Mouse (Mus musculus) adrenal gland, postnatal 36 days (tissue): ENCODE measurements around the gene 2610528J11Rik. TPM values are rescaled to one million over a fixed set of nuclear protein-coding genes. Genes with fewer than 3 reads are reported as not detected.
"Not testable (repeated sequence)": the region's sequence is repeated elsewhere in the genome, so short reads cannot be mapped to it uniquely, and the experiment has no call there.

ENCODE experiments used
- DNase-seq, 2 experiments: peaks; one replicate each; pipeline ENCODE4 v3.0.0; 2021; ENCODE audit warnings: mixed read lengths in 1 of 2
- long read RNA-seq, 2 experiments: library from polyadenylated mRNA; stranded (forward); transcript quantifications; one replicate each; pipeline ENCODE4 v2.0.0; 2021; ENCODE audit warnings: borderline sequencing depth in 2 of 2
- total RNA-seq, 2 experiments: library from RNA; stranded (reverse); gene quantifications; 2 replicates each; pipeline ENCODE4 v1.2.3; 2021

Gene 2610528J11Rik
- not detected for total RNA-seq
- long read RNA-seq, experiment 1, result 0 reads
- long read RNA-seq, experiment 2, result 0 reads

DNA sequence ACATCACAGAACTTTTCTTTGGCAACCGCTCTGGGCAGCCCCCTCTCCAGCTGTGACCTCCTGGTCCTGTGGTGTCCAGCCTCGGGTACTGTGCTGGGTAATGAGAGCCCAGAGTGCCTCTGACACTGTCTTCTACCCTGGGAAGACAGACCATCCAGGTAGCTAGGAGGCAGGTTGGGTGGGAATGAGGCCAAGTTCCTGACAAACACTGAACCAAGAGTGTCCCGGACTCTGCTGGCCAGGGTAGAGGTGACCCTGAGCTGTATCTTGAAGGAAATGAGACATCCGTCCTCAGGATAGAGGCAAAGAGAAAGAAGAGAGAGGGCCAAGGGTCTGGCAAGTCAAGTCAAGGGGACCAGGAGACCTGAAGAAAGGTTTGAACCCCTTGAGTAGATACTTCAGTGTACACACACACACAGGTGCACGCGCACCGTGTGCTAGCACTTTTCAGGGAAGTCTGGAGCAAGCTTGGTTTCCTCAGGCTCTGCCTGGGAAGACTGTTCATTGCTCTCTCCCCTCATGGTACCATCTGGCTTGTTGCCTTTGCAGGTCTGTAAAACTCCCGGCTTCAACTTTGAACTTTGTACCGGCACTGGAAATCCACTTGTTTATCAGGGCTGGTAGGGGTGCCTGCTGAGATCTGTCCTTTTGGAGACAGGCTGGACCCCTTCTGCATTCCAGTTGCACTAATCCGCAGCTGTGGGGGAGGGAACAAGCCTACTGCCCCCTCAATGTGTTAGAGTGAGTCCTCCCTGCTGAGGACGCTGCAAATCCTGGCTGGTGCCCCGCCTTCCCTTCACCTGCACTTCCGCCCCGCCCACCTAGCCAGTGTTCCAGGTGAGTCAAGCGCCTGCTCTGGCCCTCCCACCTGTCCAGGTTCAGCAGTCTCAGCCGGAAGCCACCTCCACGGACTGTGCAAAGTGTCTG lies at the start of gene 2610528J11Rik:
2610528J11Rik (plus strand) TSS at position 592 of the 927 bp plus-strand sequence.
- no peak for DNase-seq

DNA sequence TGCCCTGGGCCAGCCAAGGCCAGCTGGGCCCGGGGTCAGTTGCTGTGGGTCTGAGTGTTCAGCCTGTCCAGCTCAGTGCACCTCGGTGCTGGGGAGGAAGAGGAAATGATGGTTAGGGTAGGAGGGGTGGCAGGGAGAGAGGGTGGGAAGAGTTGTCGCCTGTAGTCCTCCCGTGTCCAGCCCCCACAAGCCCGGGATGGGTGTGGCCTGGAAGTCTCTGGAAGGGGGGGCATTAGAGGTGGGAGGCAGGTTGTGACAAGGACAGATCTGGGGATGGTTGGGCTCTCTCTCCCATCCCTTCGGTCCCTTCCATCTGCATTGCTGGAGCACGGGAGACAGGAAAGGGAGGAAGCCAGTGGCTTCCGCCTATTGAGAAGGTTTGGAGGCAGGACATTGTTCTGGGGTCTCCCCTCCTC lies 37.1 kb upstream of the 2610528J11Rik start, which contains the start of gene Tie1:
Tie1 (minus strand) TSS at position 345 of the 416 bp plus-strand sequence.
- peak; percentile 65 to 77 for DNase-seq

DNA sequence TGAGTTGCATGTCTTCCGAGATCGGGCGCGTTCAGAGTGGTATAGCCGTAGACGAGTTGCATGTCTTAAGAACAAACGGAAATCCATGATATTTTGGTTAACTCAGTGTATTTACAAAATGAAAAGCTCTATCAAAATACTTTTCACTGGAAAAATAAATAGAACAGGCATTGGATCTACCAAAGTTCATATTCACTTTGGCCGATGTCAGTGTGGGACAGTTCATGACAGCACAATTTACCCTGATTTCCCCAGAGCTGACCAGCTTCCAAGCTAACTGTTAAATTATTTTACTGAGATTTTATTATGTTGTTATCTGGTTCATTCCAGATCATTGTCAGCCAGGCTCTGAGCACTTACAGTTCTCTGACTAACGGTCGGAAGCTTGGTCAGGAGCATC lies 36.3 kb upstream of the 2610528J11Rik start:
- DNase-seq, result no peak

DNA sequence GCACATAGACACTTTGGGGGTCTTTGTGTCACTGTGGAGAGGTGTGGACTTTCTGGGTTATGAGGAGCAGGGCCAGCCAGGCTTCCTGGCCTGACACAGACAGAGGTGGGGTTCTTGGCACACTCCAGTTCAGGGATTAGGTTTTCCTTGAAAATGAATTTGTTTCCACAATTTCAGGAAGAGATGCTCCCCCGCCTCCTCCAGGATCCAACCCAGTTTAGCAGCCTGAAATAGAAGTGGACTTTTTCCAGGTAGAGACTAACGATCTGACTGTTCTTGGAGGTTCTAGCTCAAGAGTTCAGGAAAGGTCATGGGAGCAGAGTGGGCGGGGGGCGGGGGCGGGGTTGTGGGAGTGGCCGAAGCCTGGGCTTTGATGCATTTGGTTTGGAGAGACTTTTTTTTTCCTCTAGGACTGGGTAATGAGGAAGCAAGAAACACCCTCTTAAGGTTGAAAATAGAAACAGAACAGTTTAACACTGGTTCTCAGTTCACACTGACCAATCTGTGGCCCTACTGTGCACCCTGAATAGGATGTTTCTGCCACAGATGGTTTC lies 26.6 kb upstream of the 2610528J11Rik start:
- DNase-seq, result peak; percentile 5 to 40

GRCm38 (mm10) chr4:118500792-118501191 lies 26.0 kb upstream of the 2610528J11Rik start:
- peak; percentile 5 to 32 for DNase-seq

GRCm38 (mm10) chr4:118505551-118505950 lies 21.2 kb upstream of the 2610528J11Rik start:
- DNase-seq, result no peak

DNA sequence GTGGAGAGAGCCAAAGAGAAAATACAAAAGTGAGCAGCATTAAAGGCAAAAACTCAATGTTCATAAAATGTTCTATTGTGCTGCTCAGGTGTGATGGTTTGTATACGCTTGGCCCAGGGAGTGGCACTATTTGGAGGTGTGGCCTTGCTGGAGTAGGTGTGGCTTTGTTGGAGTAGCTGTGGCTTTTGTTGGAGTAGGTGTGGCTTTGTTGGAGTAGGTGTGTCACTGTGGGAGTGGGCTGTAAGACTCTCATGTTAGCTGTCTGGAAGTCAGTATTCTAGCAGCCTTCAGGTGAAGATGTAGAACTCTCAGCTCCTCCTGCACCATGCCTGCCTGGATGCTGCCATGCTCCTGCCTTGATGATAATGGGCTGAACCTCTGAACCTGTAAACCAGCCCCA lies 19.6 kb upstream of the 2610528J11Rik start:
- DNase-seq, result not testable (repeated sequence)

GRCm38 (mm10) chr4:118509050-118509449 lies 17.7 kb upstream of the 2610528J11Rik start:
- DNase-seq, result peak in 1 of 2 experiments; percentile 1

DNA sequence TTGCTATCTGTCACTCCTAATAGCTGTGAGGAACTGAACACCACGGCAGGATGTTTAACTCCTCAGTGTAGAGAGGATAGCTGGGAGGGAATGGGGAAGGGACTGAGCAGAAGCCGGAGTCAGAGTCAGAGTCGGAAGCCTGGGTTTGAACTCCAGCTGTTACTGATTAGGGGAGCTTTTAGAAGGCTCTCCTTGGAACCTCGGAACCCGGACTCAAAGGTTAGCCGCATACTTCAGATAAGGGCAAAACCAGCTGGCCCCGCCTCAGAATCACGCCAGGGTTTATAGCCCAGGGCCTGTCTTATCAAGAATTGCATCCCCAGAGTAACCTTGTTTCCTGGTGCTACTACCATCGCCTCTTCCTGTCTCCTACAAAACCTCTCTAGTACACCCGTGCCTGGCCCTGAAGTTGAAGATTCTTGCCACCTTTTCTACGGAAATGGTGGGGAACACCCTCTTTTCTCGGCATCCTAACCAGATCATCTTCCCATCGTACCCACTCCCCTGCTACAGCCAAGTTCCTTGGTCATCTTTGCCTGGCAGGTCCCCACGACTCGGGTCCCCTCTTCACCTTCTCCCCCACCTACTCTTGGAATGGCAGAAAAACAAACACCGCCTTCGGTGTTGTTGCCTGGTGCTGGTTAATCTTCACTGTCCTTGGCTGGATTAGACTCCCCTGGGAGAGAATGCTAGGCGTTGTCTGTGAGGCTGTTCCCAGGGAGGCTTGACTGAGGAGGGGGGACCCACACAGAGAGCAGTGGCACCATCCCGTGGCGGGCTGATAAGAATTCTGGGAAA lies 9.9 kb upstream of the 2610528J11Rik start:
- DNase-seq, result peak in 1 of 2 experiments; percentile 9

GRCm38 (mm10) chr4:118517497-118518146 lies 9.2 kb upstream of the 2610528J11Rik start:
- no peak for DNase-seq

- no peak for DNase-seq
Measured at GRCm38 (mm10) chr4:118518208-118518607, 8.6 kb upstream of the 2610528J11Rik start.

GRCm38 (mm10) chr4:118522248-118522647 lies 4.6 kb upstream of the 2610528J11Rik start:
- no peak for DNase-seq

GRCm38 (mm10) chr4:118523976-118524375 lies 2.8 kb upstream of the 2610528J11Rik start:
- DNase-seq, result no peak

DNA sequence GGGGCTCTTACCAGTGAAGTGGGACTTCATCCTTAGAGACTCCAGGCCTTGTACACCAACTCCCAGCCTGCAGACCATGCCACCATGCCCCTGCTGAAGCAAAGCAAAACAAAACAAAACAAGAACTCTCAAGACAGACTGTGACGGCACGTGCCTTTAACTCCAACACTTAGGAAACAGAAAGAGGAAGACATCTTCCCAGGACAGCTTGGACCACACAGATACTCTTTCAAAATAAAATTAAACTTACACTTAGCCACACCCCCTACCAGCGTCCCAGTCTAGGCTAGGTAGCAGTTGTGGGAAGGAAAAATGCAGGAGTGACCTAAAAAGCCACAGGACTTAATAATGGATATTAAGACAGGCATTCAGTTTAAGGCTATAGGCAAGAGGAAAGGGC lies 1.0 kb upstream of the 2610528J11Rik start:
- DNase-seq, result no peak

DNA sequence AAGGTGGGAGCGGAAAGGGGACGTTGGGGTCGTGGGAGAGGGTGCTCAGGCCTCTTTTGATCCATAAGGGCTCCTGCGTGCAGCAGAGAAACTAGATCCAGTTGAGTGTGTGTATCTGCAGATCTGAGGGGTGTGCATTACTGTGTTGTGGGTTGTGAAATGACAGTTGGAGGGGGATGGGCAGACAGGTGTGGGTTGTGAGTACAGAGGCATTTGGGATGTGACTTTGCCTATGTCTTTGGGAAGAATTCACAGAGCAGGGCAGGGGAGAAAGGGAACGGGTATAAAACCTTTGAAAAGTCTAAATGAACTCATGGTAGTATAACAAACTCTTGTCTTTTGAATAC lies 509 bp downstream of the 2610528J11Rik start:
- no peak for DNase-seq

GRCm38 (mm10) chr4:118527720-118528119 lies 921 bp downstream of the 2610528J11Rik start:
- no peak for DNase-seq

GRCm38 (mm10) chr4:118532663-118533062 lies 5.9 kb downstream of the 2610528J11Rik start:
- no peak for DNase-seq

DNA sequence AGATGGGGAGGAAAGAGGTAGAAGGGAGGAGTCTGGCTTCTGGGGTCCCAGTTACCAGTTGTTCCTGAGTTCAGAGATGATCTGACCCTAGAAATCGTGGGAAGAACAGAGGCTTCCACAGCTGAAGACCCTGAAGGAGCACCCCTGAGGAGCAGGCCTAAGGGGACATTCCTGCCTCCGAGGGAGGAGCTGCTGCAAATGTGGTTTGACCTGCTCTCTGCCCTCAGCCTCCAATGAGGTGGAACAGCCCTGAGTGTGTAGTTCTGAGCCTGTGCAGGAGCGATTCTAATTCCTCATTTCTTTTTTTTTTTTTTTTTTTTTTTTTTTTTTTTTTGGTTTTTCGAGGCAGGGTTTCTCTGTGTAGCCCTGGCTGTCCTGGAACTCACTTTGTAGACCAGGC lies 6.4 kb downstream of the 2610528J11Rik start:
- DNase-seq, result no peak

GRCm38 (mm10) chr4:118533605-118534004 lies 6.8 kb downstream of the 2610528J11Rik start:
- DNase-seq, result no peak

GRCm38 (mm10) chr4:118535610-118536009 lies 8.8 kb downstream of the 2610528J11Rik start:
- no peak for DNase-seq

- DNase-seq, result no peak
Measured at GRCm38 (mm10) chr4:118537801-118538200, 11.0 kb downstream of the 2610528J11Rik start.

DNA sequence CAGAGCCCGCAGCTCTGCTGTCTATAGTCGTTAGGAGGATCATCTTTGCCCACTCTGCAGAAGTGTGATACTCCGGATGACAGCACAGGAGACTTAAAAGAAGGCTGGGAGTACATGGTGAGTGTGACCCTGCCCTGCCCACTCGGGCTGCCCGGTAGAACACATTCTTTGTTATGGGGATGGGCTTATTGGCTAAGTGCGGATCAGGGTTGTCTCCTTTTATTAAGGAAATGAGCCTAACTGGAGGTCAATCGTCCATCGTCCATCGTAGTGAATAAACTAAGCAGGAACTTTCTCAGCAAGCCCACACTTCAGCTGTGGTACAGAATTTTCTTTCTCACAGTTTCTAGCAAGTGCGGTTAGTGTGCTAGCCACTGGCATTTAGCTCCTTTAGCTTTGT lies 13.1 kb downstream of the 2610528J11Rik start:
- DNase-seq, result no peak
